Mouse (Mus musculus): Measurements from ENCODE around the gene Prok2. TPM values are rescaled to one million over a fixed set of nuclear protein-coding genes. Genes with fewer than 3 reads are reported as not detected.

Gene Prok2
- total and polyA plus RNA-seq, 2 experiments from 2014 or later, result 0.27 to 1.3 TPM

DNA sequence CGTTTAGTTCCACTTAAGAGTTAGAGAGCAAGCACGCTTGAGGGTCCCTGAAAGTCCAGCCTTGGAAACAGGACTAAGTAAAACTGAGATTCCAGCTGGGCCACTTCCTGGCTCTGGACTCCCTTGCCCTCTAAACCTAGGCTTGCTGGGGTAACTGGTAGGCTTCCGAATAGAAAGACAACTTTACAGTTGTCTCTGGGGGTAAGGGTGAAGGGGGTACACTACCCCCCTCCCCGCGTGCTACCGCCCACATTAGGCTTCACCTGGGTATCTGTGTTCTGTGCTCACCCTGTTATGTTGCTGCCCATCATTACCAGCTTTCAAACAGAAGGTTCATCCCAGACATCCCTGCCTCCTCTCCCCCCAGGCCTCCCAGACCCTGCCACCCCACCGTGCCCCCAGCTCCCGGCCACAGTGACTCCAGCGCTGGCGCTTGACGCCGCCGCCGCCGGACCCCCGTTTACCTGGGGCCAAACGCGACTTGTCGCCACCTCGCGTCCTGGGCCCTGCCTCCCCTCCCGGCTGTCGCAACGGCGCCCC is 34.5 kb downstream of the Prok2 start:
- no peaks in the 10 kb centered on the region for H3K9me3 ChIP-seq (ENCODE audit: low read length)
- no peak for DNase-seq (ENCODE audit: low spot score)
- peak overlapping the region; percentile 91 for H3K27ac ChIP-seq (ENCODE audit: low read depth, low read length)
- H3K4me1 ChIP-seq (ENCODE audit: insufficient read depth, low read length), result peaks cover 14% of the 10 kb centered on the region
- peak overlapping the region; percentile 79 for H3K4me3 ChIP-seq (ENCODE audit: low read depth, low read length)
- no peaks in the 10 kb centered on the region for H3K27me3 ChIP-seq (ENCODE audit: insufficient read depth, low read length)
- 5% methylated on average over 21 of the region's 25 CpGs for WGBS
- H3K36me3 ChIP-seq (ENCODE audit: insufficient read depth, low read length), result no peaks in the 10 kb centered on the region
- no peak; the same call in 1 of the 2 replicates for ATAC-seq (ENCODE audit: low FRiP score)
- H3K9ac ChIP-seq (replicated peaks; ENCODE audit: low read length, poor library complexity, severe bottlenecking), result peak overlapping the region; percentile 95
- no peak; the same call in 1 of the 2 replicates for TF ChIP-seq CTCF (IDR thresholded peaks at IDR 0.05)
- H3K4me2 ChIP-seq (ENCODE audit: low read depth, low read length, poor library complexity, severe bottlenecking), result peak overlapping the region; percentile 89

DNA sequence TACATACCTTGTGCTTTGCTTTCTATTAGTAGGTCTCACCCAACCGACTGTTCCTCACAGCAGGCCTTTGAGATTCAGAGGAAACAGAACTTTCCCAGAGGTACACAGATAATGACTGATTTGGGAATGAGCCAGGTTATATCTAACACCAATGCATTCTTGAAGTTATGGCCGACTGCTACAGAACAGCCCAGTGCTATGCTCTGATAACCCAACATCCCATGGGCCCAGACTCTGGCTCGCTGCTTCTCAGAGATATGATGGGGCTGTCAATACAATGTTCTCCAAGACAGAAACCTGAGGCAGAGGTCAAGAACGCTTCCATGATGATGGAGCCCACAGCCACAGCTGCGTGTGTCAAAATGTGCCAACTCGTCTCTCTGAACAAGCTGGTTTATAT is 37.7 kb downstream of the Prok2 start:
- Histone ChIP-seq H3K27me3 (ENCODE audit: insufficient read depth, low read length) (no peaks in the 10 kb centered on the region), H3K36me3 (ENCODE audit: insufficient read depth, low read length) (no peaks in the 10 kb centered on the region), H3K4me3 (ENCODE audit: low read depth, low read length) (no peak overlapping the region), H3K4me2 (ENCODE audit: low read depth, low read length, poor library complexity, severe bottlenecking) (no peak overlapping the region), H3K9ac (replicated peaks; ENCODE audit: low read length, poor library complexity, severe bottlenecking) (no peak overlapping the region), H3K27ac (ENCODE audit: low read depth, low read length) (no peak overlapping the region), H3K4me1 (ENCODE audit: insufficient read depth, low read length) (peaks cover 5% of the 10 kb centered on the region; the same call in 1 of the 2 replicates), H3K9me3 (ENCODE audit: low read length) (no peaks in the 10 kb centered on the region)
- ATAC-seq (ENCODE audit: low FRiP score) (no peak), DNase-seq (ENCODE audit: low spot score) (no peak)
- TF ChIP-seq CTCF (IDR thresholded peaks at IDR 0.05), result no peak
- WGBS, result 85% methylated on average over 6 of the region's 6 CpGs

DNA sequence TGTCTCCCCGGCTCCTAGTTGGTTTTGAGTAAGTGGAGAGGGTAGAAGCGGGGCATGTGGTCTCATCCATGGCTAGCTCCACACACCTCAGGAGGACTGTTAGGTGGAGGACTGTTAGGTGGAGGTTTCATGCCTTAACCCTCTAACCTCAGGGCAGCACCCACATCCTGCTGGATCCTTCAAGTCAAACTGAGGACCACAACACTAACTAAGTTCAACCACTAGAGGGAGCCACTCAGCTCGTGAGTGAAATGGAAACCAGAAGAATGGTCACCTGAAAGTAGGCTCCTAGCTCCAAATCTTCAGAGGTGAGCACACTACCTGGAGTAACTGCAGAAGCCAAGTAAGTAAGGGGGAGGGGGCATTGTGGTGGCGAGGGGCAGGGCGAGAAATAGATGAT is 41.3 kb downstream of the Prok2 start:
- WGBS, result 55% methylated on average over 5 of the region's 5 CpGs
- ATAC-seq (ENCODE audit: low FRiP score) (no peak), DNase-seq (ENCODE audit: low spot score) (no peak)
- Histone ChIP-seq H3K27me3 (ENCODE audit: insufficient read depth, low read length) (no peaks in the 10 kb centered on the region), H3K9me3 (ENCODE audit: low read length) (no peaks in the 10 kb centered on the region), H3K4me3 (ENCODE audit: low read depth, low read length) (no peak overlapping the region), H3K4me1 (ENCODE audit: insufficient read depth, low read length) (no peaks in the 10 kb centered on the region), H3K36me3 (ENCODE audit: insufficient read depth, low read length) (no peaks in the 10 kb centered on the region), H3K9ac (replicated peaks; ENCODE audit: low read length, poor library complexity, severe bottlenecking) (no peak overlapping the region), H3K4me2 (ENCODE audit: low read depth, low read length, poor library complexity, severe bottlenecking) (no peak overlapping the region), H3K27ac (ENCODE audit: low read depth, low read length) (no peak overlapping the region)
- TF ChIP-seq CTCF (IDR thresholded peaks at IDR 0.05), result peak; percentile 64

DNA sequence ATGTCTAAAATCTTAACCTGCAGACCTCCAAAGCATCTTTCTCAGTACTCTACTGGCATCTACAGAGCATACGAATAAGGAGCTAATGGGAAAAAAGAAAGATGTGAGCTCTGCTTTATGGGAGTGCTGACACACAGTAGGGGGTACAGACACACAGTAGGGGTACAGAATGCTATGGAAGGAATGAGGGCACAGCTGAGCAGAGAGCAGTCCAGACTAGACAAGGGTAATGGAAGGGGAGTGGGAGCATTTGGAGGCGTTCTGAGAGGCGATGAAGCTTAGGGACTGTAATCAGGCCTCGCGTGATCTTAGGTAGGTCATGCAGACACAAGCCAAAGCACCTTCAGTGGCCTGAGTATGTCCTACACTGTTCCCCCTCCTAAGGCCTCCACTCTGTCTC is 42.2 kb downstream of the Prok2 start:
- H3K4me1 ChIP-seq (ENCODE audit: insufficient read depth, low read length), result no peaks in the 10 kb centered on the region
- H3K9me3 ChIP-seq (ENCODE audit: low read length), result no peaks in the 10 kb centered on the region
- WGBS, result 90% methylated on average over 5 of the region's 5 CpGs
- no peaks in the 10 kb centered on the region for H3K27me3 ChIP-seq (ENCODE audit: insufficient read depth, low read length)
- H3K4me2 ChIP-seq (ENCODE audit: low read depth, low read length, poor library complexity, severe bottlenecking), result no peak overlapping the region
- ATAC-seq (ENCODE audit: low FRiP score) (no peak), DNase-seq (ENCODE audit: low spot score) (no peak)
- no peak overlapping the region for H3K4me3 ChIP-seq (ENCODE audit: low read depth, low read length)
- no peaks in the 10 kb centered on the region for H3K36me3 ChIP-seq (ENCODE audit: insufficient read depth, low read length)
- no peak for TF ChIP-seq CTCF (IDR thresholded peaks at IDR 0.05)
- no peak overlapping the region for H3K27ac ChIP-seq (ENCODE audit: low read depth, low read length)
- H3K9ac ChIP-seq (replicated peaks; ENCODE audit: low read length, poor library complexity, severe bottlenecking), result no peak overlapping the region

DNA sequence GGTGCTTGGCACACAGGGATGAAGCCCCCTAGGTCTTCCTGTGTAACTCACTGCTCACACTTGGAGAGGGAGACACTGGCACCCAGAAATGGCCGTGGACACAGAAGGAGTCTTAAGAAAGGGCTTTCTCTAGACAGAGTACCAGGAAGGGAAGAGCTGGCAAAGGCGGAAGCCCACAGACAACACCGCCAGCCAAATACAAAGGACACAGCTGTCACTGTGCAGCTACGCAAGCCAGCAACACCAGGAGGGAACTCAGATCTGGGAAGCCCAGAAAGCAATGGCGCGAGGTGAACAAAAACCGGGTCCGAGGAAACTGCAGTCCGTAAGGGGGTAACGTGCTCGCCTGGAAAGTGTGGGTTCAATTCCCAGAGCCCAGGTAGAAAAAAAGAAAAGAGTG is 48.1 kb downstream of the Prok2 start:
- H3K27ac ChIP-seq (ENCODE audit: low read depth, low read length), result no peak overlapping the region
- H3K4me3 ChIP-seq (ENCODE audit: low read depth, low read length), result no peak overlapping the region
- H3K4me1 ChIP-seq (ENCODE audit: insufficient read depth, low read length), result no peaks in the 10 kb centered on the region
- no peaks in the 10 kb centered on the region for H3K36me3 ChIP-seq (ENCODE audit: insufficient read depth, low read length)
- DNase-seq (ENCODE audit: low spot score), result peak; percentile 60
- WGBS, result 63% methylated on average over 11 of the region's 11 CpGs
- no peak overlapping the region for H3K9ac ChIP-seq (replicated peaks; ENCODE audit: low read length, poor library complexity, severe bottlenecking)
- H3K4me2 ChIP-seq (ENCODE audit: low read depth, low read length, poor library complexity, severe bottlenecking), result no peak overlapping the region
- ATAC-seq (ENCODE audit: low FRiP score), result no peak
- TF ChIP-seq CTCF (IDR thresholded peaks at IDR 0.05), result no peak
- H3K27me3 ChIP-seq (ENCODE audit: insufficient read depth, low read length), result no peaks in the 10 kb centered on the region
- H3K9me3 ChIP-seq (ENCODE audit: low read length), result no peaks in the 10 kb centered on the region

DNA sequence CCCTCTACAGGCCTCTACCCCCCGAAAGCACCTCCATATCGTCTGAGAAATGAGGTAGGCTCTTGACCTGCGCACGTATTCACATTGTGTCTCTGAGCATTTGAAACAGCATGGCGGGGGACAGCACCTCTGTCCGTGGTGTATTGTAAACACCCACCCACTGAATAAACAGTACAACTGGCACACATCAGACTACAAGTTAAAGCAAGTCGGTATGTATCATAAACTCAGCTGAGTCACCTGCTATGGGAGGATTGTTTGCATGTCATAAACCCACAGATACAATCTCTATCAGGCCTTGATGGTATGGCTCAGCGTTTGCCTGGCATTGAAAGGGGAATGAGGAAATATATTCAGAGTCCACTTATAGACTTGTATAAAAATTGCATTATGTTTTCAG is 48.9 kb downstream of the Prok2 start:
- no peak overlapping the region for H3K4me2 ChIP-seq (ENCODE audit: low read depth, low read length, poor library complexity, severe bottlenecking)
- H3K36me3 ChIP-seq (ENCODE audit: insufficient read depth, low read length), result no peaks in the 10 kb centered on the region
- WGBS, result 89% methylated on average over 8 of the region's 8 CpGs
- TF ChIP-seq CTCF (IDR thresholded peaks at IDR 0.05), result no peak
- H3K27me3 ChIP-seq (ENCODE audit: insufficient read depth, low read length), result no peaks in the 10 kb centered on the region
- H3K4me1 ChIP-seq (ENCODE audit: insufficient read depth, low read length), result no peaks in the 10 kb centered on the region
- DNase-seq (ENCODE audit: low spot score) (no peak), ATAC-seq (ENCODE audit: low FRiP score) (no peak)
- H3K4me3 ChIP-seq (ENCODE audit: low read depth, low read length), result no peak overlapping the region
- H3K9ac ChIP-seq (replicated peaks; ENCODE audit: low read length, poor library complexity, severe bottlenecking), result no peak overlapping the region
- H3K27ac ChIP-seq (ENCODE audit: low read depth, low read length), result no peak overlapping the region
- no peaks in the 10 kb centered on the region for H3K9me3 ChIP-seq (ENCODE audit: low read length)
